Mouse (Mus musculus) spleen, adult 2 months (tissue): ENCODE results near the gene Dock4. TPM values are rescaled to one million over a fixed set of nuclear protein-coding genes. Genes with fewer than 3 reads are reported as not detected.

Source experiments
- DNase-seq, 2 experiments: peaks; one replicate each; pipeline versions ENCODE4 v3.0.0 to v3.0.0-alpha.2; 2012 to 2021; ENCODE audit warnings: low spot score in 2 of 2, low read depth in 1 of 2
- H3K27ac ChIP-seq: fragments of 200-500 bp; 2 replicates; pipeline ENCODE4 v1.5.1; 2012; ENCODE audit warnings: low read length, inconsistent platforms; ENCODE audit not compliant: insufficient read depth
- H3K27me3 ChIP-seq: fragments of 200-500 bp; 2 replicates; pipeline ENCODE4 v1.6.1; 2012; ENCODE audit warnings: mild to moderate bottlenecking, moderate library complexity, low read length, inconsistent platforms; ENCODE audit not compliant: control insufficient read depth, insufficient read depth
- H3K36me3 ChIP-seq: fragments of 200-500 bp; 2 replicates; pipeline ENCODE4 v1.6.1; 2012; ENCODE audit warnings: mild to moderate bottlenecking, low read length, inconsistent platforms; ENCODE audit not compliant: control insufficient read depth, insufficient read depth
- H3K4me1 ChIP-seq: fragments of 200-500 bp; 2 replicates; pipeline ENCODE4 v1.6.1; 2011; ENCODE audit warnings: inconsistent platforms; ENCODE audit not compliant: control insufficient read depth, insufficient read depth, insufficient read length
- H3K4me3 ChIP-seq: fragments of 200-500 bp; 2 replicates; pipeline ENCODE4 v1.5.1; 2011; ENCODE audit warnings: mild to moderate bottlenecking, inconsistent platforms; ENCODE audit not compliant: insufficient read depth, insufficient read length; ENCODE audit errors: extremely low read depth
- CTCF ChIP-seq: fragments of 200-500 bp; IDR thresholded peaks from 2 replicates; pipeline ENCODE4 v1.5.1; 2011; ENCODE audit warnings: mild to moderate bottlenecking, inconsistent platforms; ENCODE audit not compliant: insufficient read depth, insufficient read length, insufficient replicate concordance; ENCODE audit errors: extremely low read depth
- POLR2A ChIP-seq: fragments of 200-500 bp; IDR thresholded peaks from 2 replicates; pipeline ENCODE4 v1.6.1; 2011; ENCODE audit warnings: low read depth, low read length, inconsistent platforms
- WGBS: fragments of 180-500 bp; shearing (Covaris S2); methylation state at CpG from one replicate; pipeline ENCODE4 v1.1.7; 2018; 5-methylcytosine and 5-hydroxymethylcytosine counted together
- polyA plus RNA-seq: library from polyadenylated mRNA; depleted of rRNA; stranded (reverse); fragments of >200 nt; gene quantifications from 2 replicates; pipeline ENCODE4 v1.2.3, GENCODE M21; 2012

Dock4 gene
- polyA plus RNA-seq, 1 experiment, result 2.3 TPM

DNA sequence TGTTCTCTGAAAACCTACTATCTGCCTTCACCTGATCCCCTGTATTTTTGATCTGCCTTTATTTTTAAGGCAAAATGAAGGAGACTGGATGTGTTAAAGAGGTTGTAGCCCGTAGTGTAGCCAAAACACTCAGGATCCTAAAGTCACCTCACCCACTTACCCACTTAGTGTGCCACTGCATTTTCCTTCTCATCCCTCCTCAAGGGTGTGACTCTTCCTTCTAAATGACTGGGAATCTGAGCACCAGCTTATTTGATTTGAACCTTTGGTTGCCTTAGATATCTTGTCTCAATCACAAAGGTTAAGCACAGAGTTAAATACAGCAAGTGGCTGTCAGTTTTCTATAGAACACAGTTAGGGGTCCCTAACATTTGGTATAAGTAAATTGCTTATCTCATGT is 362.2 kb downstream of the Dock4 start:
- TF ChIP-seq CTCF (no peak), POLR2A (no peak)
- no peaks in the 10 kb centered on the region for H3K36me3 ChIP-seq

GRCm38 (mm10) chr12:40813474-40813873 is 367.7 kb downstream of the Dock4 start:
- TF ChIP-seq POLR2A (no peak), CTCF (no peak)
- no peak for DNase-seq
- 86% methylated on average over 2 of the region's 2 CpGs for WGBS
- Histone ChIP-seq H3K27ac (no peak overlapping the region), H3K4me1 (no peaks in the 10 kb centered on the region), H3K36me3 (no peaks in the 10 kb centered on the region), H3K27me3 (no peaks in the 10 kb centered on the region), H3K4me3 (no peak overlapping the region)

More for the DNA sequence above, 362.2 kb downstream of the Dock4 start:
- Histone ChIP-seq H3K4me1 (no peaks in the 10 kb centered on the region), H3K27ac (no peak overlapping the region), H3K27me3 (no peaks in the 10 kb centered on the region), H3K4me3 (no peak overlapping the region)
- DNase-seq, result no peak
- whole genome bisulfite sequencing, result 83% methylated on average over 1 of the region's 1 CpGs

DNA sequence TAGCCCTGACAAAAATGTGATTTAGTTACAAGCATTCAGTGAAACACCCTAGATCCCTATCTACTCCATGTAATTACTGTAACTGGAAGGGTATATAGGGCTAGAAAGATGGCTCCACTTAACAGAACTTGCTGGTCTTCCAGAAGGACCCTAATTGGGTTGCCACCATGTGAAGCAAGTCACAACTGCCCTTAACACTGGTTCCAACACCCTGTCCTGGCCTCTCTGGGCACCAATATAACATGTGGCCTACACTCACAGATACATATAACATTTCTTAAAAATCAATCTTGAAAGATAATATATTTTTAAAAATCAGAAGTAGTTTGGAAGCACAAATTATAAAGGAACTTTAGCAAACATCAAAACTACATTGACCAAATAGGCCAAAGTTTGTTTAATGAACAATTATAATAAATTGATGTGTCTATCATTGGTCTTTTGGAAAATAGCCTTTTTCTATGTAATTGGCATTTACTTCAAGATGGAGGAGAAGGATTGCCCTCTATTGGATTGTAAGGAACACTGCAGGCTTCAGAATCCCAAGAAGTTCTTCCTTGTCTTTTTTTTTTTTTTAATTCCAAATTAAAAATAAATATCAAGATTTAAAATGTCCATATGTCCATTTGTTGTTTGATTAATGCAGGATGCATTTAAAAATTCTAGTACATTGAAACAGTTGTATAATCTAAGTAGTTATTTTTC is 369.1 kb downstream of the Dock4 start:
- Histone ChIP-seq H3K27ac (no peak overlapping the region), H3K27me3 (no peaks in the 10 kb centered on the region), H3K36me3 (no peaks in the 10 kb centered on the region), H3K4me1 (no peaks in the 10 kb centered on the region), H3K4me3 (no peak overlapping the region)
- no peak for DNase-seq
- TF ChIP-seq POLR2A (no peak), CTCF (no peak)

DNA sequence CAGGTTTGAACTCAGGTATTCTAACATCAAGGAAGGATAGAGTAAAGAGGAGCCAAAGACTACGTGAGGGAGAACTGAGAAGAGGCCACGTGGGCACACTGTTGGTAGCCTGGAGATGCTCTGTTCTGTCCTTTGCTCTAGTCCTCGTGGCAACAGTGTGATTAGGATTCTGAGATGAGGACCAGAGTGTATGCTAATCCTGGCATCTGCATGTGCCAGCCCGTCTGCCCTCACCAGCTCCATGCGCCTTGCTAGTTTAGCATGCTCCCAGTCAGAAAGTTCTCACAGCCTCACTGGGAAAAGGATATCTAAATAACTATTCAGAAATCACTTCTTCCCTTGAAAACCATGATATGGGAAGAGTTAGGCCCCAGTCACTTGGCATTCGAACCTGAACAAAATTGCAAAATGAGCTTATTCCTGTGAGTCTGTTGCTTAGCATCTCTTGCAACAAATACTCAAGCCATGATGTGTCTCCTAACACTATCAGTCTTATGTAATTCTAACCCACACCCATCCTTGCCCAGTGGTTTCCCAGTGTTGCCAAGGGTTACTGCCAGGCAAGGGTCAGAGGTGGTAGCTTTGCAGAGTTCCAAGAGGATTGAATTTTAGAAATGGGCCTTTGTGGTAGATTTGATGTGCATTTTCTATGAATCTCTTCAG is 372.4 kb downstream of the Dock4 start:
- Histone ChIP-seq H3K27ac (no peak overlapping the region), H3K36me3 (no peaks in the 10 kb centered on the region), H3K4me3 (no peak overlapping the region), H3K27me3 (no peaks in the 10 kb centered on the region), H3K4me1 (no peaks in the 10 kb centered on the region)
- 88% methylated on average over 6 of the region's 6 CpGs for WGBS
- DNase-seq, result no peak
- no peak for TF ChIP-seq POLR2A
- TF ChIP-seq CTCF, result no peak

- no peaks in the 10 kb centered on the region for H3K36me3 ChIP-seq
- 88% methylated on average over 5 of the region's 5 CpGs for WGBS
- no peaks in the 10 kb centered on the region for H3K27me3 ChIP-seq
- H3K4me1 ChIP-seq, result peaks cover 2% of the 10 kb centered on the region; the same call in 1 of the 2 replicates
- DNase-seq, result no peak
- TF ChIP-seq POLR2A (no peak), CTCF (no peak)
- no peak overlapping the region for H3K27ac ChIP-seq
- no peak overlapping the region for H3K4me3 ChIP-seq
These were observed 377.9 kb downstream of the Dock4 start for GRCm38 (mm10) chr12:40823631-40824030.

GRCm38 (mm10) chr12:40824251-40824650 is 378.5 kb downstream of the Dock4 start:
- Histone ChIP-seq H3K36me3 (no peaks in the 10 kb centered on the region), H3K27me3 (no peaks in the 10 kb centered on the region), H3K4me3 (no peak overlapping the region), H3K27ac (no peak overlapping the region), H3K4me1 (peaks cover 2% of the 10 kb centered on the region; the same call in 1 of the 2 replicates)
- DNase-seq, result no peak
- WGBS, result 90% methylated on average over 2 of the region's 2 CpGs
- TF ChIP-seq CTCF (no peak), POLR2A (no peak)
